Mouse (Mus musculus) heart, postnatal 0 days (tissue): Measurements from ENCODE around the gene Rmdn2. TPM values are rescaled to one million over a fixed set of nuclear protein-coding genes. Genes with fewer than 3 reads are reported as not detected.
A peak's percentile ranks its signal among the peaks of the same experiment; 100 is the strongest.

Experiments
- ATAC-seq: fragments of 200-750 bp; cut with Nextera tagmentation; 2 replicates; pipeline ENCODE4 v1.8.0; 2017; ENCODE audit warnings: low read depth, moderate number of reproducible peaks, moderate library complexity; ENCODE audit not compliant: insufficient read depth
- DNase-seq: peaks from one replicate; pipeline ENCODE4 v3.0.0-alpha.2; 2016; ENCODE audit warnings: low spot score
- H3K27ac ChIP-seq: fragments of 300-500 bp; sonication (generic); 2 replicates; pipeline ENCODE4 v1.5.1; 2014; ENCODE audit warnings: low read depth, mild to moderate bottlenecking
- H3K27me3 ChIP-seq: fragments of 300-500 bp; sonication (generic); 2 replicates; pipeline ENCODE4 v1.6.1; 2014; ENCODE audit warnings: low read length, mixed read lengths; ENCODE audit not compliant: control insufficient read depth, insufficient read depth
- H3K36me3 ChIP-seq: fragments of 300-500 bp; sonication (generic); replicated peaks from 2 replicates; pipeline ENCODE4 v1.6.1; 2014; ENCODE audit warnings: low read length, mixed read lengths; ENCODE audit not compliant: control insufficient read depth, insufficient read depth
- H3K4me1 ChIP-seq: fragments of 300-500 bp; sonication (generic); 2 replicates; pipeline ENCODE4 v1.6.1; 2014; ENCODE audit warnings: antibody characterized with exemption; ENCODE audit not compliant: control insufficient read depth, insufficient read depth
- H3K4me2 ChIP-seq: fragments of 300-500 bp; sonication (generic); 2 replicates; pipeline ENCODE4 v1.6.1; 2014; ENCODE audit warnings: low read depth, mild to moderate bottlenecking, low read length, moderate library complexity
- H3K4me3 ChIP-seq: fragments of 300-500 bp; sonication (generic); 2 replicates; pipeline ENCODE4 v1.5.1; 2014; ENCODE audit warnings: low read depth, low read length
- H3K9ac ChIP-seq: fragments of 300-500 bp; sonication (generic); replicated peaks from 2 replicates; pipeline ENCODE4 v1.6.1; 2014; ENCODE audit warnings: low read depth, low read length, mixed read lengths
- H3K9me3 ChIP-seq: fragments of 300-500 bp; sonication (generic); replicated peaks from 2 replicates; pipeline ENCODE4 v1.6.1; 2016; ENCODE audit warnings: low read length; ENCODE audit not compliant: control insufficient read depth
- CTCF ChIP-seq: IDR thresholded peaks from 2 replicates; pipeline ENCODE4 v1.5.1; 2016; ENCODE audit warnings: antibody characterized with exemption, control low read depth, low read depth
- EP300 ChIP-seq: IDR thresholded peaks from 2 replicates; pipeline ENCODE4 v1.6.1; 2016; ENCODE audit warnings: antibody characterized with exemption, low read depth
- WGBS: fragments of 180-500 bp; shearing (Covaris S2); extraction: QIAGEN DNeasy Blood & Tissue Kit; methylation state at CpG from one replicate; pipeline ENCODE4 v1.1.7; 2014; 5-methylcytosine and 5-hydroxymethylcytosine counted together
- polyA plus RNA-seq: library from polyadenylated mRNA; unstranded; fragments of >200 nt; fragmentation: Nextera tagmentation; extraction: Ambion mirVana; gene quantifications from 2 replicates; pipeline ENCODE4 v1.2.1, GENCODE M21; 2015
- total RNA-seq: library from RNA; depleted of rRNA; stranded (reverse); fragments of >200 nt; gene quantifications from 2 replicates; pipeline ENCODE4 v1.2.3, GENCODE M21; 2014; ENCODE audit warnings: low replicate concordance

The Rmdn2 gene
- total and polyA plus RNA-seq, 2 experiments from 2014 or later = 3.0 to 11.4 TPM

GRCm38 (mm10) chr17:79580264-79580920, 31.3 kb upstream of the Rmdn2 start:
- Histone ChIP-seq H3K4me1 (no peaks in the 10 kb centered on the region), H3K9me3 (no peaks in the 10 kb centered on the region), H3K9ac (no peak overlapping the region), H3K27ac (no peak overlapping the region), H3K27me3 (no peaks in the 10 kb centered on the region), H3K4me3 (no peak overlapping the region), H3K36me3 (no peaks in the 10 kb centered on the region), H3K4me2 (no peak overlapping the region)
- peak; percentile 74 for ATAC-seq
- TF ChIP-seq EP300 = no peak
- peak; percentile 93 for TF ChIP-seq CTCF
- WGBS = 66% methylated on average over 6 of the region's 6 CpGs
- DNase-seq = peak; percentile 66

- 70% methylated on average over 4 of the region's 4 CpGs for WGBS
- H3K27me3 ChIP-seq = no peaks in the 10 kb centered on the region
- DNase-seq (no peak), ATAC-seq (no peak)
- H3K4me1 ChIP-seq = no peaks in the 10 kb centered on the region
- H3K9me3 ChIP-seq = no peaks in the 10 kb centered on the region
- no peak overlapping the region for H3K4me3 ChIP-seq
- H3K9ac ChIP-seq = no peak overlapping the region
- no peak overlapping the region for H3K27ac ChIP-seq
- TF ChIP-seq EP300 (no peak), CTCF (no peak)
- H3K4me2 ChIP-seq = no peak overlapping the region
- no peaks in the 10 kb centered on the region for H3K36me3 ChIP-seq
These were observed 28.2 kb upstream of the Rmdn2 start for GRCm38 (mm10) chr17:79583466-79583865.

- Histone ChIP-seq H3K4me1 (no peaks in the 10 kb centered on the region), H3K27ac (no peak overlapping the region), H3K9ac (no peak overlapping the region), H3K27me3 (no peaks in the 10 kb centered on the region), H3K4me3 (no peak overlapping the region), H3K9me3 (no peaks in the 10 kb centered on the region), H3K4me2 (no peak overlapping the region), H3K36me3 (no peaks in the 10 kb centered on the region)
- no peak for DNase-seq
- TF ChIP-seq EP300 (no peak), CTCF (no peak)
- no peak for ATAC-seq
- WGBS = 67% methylated on average over 6 of the region's 6 CpGs
These were observed 27.3 kb upstream of the Rmdn2 start for GRCm38 (mm10) chr17:79584246-79584800.

GRCm38 (mm10) chr17:79589913-79590312, 21.8 kb upstream of the Rmdn2 start:
- ATAC-seq (no peak), DNase-seq (no peak)
- 84% methylated on average over 1 of the region's 1 CpGs for WGBS
- Histone ChIP-seq H3K36me3 (no peaks in the 10 kb centered on the region), H3K4me1 (no peaks in the 10 kb centered on the region), H3K9me3 (no peaks in the 10 kb centered on the region), H3K27ac (no peak overlapping the region), H3K4me2 (no peak overlapping the region), H3K4me3 (no peak overlapping the region), H3K9ac (no peak overlapping the region), H3K27me3 (no peaks in the 10 kb centered on the region)
- TF ChIP-seq EP300 = no peak
- no peak for TF ChIP-seq CTCF

- Histone ChIP-seq H3K4me2 (no peak overlapping the region), H3K4me1 (no peaks in the 10 kb centered on the region), H3K4me3 (no peak overlapping the region), H3K27ac (no peak overlapping the region), H3K27me3 (no peaks in the 10 kb centered on the region), H3K9me3 (no peaks in the 10 kb centered on the region), H3K36me3 (no peaks in the 10 kb centered on the region), H3K9ac (no peak overlapping the region)
- 81% methylated on average over 4 of the region's 4 CpGs for WGBS
- ATAC-seq (no peak), DNase-seq (no peak)
- TF ChIP-seq EP300 (no peak), CTCF (no peak)
These were observed 15.7 kb upstream of the Rmdn2 start for GRCm38 (mm10) chr17:79595996-79596395.

- ATAC-seq (no peak), DNase-seq (no peak)
- no peaks in the 10 kb centered on the region for H3K36me3 ChIP-seq
- no peaks in the 10 kb centered on the region for H3K9me3 ChIP-seq
- H3K4me1 ChIP-seq = peaks cover 5% of the 10 kb centered on the region; the same call in 1 of the 2 replicates
- H3K27ac ChIP-seq = no peak overlapping the region
- no peak overlapping the region for H3K9ac ChIP-seq
- H3K4me2 ChIP-seq = no peak overlapping the region
- no peak for TF ChIP-seq CTCF
- TF ChIP-seq EP300 = no peak
- no peaks in the 10 kb centered on the region for H3K27me3 ChIP-seq
- H3K4me3 ChIP-seq = no peak overlapping the region
- WGBS = 6% methylated on average over 2 of the region's 2 CpGs
These were observed 13.5 kb upstream of the Rmdn2 start for GRCm38 (mm10) chr17:79598151-79598550.
